Mouse (Mus musculus) embryo, embryonic 11.5 days (tissue): ENCODE measurements around the gene Rexo1.
A peak's percentile ranks its signal among the peaks of the same experiment; 100 is the strongest.

Experiments
- DNase-seq: peaks from one replicate; pipeline ENCODE4 v3.0.0-alpha.2; 2012; ENCODE audit warnings: low read depth, low spot score

Gene Rexo1

GRCm38 (mm10) chr10:80584642-80585552 lies 23.5 kb upstream of the Rexo1 start:
- DNase-seq = no peak

GRCm38 (mm10) chr10:80584045-80584488 lies 22.7 kb upstream of the Rexo1 start:
- DNase-seq = no peak

DNA sequence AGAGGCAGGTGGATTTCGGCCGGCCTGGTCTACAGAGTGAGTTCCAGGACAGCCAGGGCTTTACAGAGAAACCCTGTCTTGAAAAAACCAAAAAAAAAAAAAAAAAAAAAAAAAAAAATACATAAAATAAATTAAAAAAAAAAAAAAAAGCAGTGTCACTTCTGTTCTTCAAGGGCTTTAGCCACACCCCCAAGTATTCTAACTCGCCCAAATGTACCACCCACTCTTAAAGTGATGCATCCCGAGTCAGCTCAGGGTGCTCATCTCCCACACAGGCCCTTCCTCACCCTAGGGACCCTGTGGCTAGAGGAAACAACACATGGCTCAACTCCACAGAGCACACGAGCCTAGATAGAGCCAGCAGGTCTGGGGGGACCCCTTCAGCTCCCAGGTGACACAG lies 21.7 kb upstream of the Rexo1 start:
- no peak for DNase-seq

GRCm38 (mm10) chr10:80578911-80579310 lies 17.6 kb upstream of the Rexo1 start:
- no peak for DNase-seq

DNA sequence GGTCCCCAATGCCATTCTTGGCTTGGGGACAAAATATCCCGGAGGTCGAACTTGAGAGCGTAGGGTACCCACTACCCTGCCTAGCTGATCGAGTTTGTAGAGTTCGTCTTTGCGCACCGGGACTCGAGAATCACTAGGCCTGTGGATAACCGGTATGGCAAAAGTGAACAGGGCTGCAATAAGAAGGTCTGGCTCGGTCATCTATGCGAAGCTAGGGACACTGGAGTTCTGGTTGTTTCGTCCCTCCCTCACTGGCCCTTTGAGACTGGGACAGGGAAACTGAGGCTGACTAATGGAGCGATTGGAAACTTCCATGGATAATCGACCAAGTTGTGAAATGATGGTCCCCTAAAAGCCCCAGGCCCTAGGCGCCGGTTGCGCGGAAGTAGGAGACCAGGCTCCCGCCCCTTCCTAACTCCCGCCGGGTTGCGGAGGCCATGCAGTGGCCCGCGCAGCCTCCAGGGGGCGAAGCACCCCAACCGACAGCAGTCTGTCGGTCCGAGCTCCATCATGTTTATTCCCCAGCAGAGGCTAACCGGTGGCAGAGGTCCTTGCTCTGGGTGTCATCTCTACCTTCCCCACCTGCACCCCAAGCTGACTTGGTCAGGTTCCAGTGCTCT lies 16.9 kb upstream of the Rexo1 start:
- peak; percentile 69 for DNase-seq

DNA sequence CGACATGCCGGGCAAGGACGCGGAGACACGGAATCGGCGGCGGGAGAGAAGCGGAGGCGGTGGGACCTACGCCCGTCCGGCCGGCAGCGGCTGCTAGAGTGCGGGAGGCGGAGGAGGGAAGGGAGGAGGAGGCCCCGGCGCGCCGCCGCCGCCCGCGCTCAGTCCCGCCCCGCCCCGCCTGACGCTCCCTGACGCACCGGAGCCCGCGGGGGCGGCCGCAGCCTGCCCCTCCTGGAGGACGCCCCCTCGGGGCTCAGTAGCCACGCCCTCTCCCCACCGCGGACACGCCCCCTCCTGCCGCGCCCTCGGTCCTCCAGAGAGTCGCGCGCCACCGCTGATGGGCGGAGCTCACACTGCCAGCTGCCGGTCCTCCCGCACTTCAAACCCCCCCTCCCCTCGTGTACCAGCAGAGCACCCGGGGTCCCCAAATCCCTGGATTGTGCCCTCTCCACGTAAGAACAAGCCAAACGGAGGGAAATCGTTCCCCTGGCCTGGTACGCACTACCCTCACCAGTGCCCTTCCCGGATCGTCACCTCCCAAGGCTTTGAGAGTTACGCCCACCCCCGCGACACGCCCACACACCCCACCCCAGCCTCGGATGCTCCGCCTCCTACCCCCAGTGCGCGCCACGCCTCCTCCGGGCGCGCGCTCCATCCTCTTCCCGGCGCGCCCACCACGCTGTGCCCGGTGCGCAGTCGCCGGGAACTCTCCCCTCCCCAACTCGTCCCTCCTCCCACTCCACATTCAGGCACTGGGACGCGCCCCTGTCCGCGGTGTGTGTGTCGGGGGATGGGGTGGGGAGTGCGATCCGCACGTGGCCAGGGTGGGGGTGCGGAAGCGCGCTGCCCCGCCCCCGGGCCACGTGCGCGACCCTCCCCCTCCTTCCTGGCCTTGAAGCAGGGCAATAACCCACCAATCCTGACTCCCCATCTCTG lies 16.1 kb upstream of the Rexo1 start, which contains the start of gene Klf16:
Klf16 (minus strand) TSS at position 127 of the 936 bp plus-strand sequence.
- peak; percentile 91 for DNase-seq

DNA sequence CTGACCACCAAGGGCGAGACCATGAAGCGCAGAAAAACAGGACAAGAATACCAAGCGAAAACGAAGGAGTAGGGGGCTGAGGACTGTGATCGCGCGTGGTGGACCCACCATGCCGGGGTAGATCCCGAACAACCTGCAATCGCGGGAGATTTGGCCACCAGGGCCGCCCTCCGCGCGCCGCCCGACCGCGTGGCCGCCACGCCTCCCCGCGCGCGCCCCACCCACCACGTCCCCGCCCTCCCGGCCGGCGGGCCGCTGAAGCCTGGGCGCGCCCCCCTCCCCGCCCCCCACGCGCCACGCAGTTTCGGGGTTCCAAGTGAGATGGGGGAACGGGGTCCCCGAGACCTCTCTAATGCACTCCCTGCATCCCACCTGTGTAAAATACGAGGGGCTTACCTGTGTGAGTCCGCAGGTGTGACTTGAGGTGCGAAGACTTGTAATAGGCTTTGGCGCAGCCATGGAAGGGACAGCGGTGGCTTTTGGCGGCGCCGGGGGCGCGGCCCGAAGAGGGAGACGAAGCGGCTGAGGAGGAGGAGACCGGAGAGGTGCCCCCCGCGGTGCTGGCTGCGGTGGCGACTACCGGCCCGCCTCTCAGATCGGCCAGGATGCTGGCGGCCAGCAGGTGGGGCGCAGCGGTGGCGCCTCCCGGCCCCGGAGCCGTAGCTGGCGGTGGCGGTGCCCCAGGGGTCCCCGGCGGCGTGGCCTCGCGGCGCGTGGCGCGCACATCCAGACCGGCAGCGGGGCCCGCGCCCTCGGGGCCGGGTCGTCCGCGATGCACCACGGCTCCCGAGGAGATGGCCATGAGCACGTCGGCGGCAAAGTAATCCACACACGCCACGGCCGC lies 15.2 kb upstream of the Rexo1 start:
- no peak for DNase-seq

DNA sequence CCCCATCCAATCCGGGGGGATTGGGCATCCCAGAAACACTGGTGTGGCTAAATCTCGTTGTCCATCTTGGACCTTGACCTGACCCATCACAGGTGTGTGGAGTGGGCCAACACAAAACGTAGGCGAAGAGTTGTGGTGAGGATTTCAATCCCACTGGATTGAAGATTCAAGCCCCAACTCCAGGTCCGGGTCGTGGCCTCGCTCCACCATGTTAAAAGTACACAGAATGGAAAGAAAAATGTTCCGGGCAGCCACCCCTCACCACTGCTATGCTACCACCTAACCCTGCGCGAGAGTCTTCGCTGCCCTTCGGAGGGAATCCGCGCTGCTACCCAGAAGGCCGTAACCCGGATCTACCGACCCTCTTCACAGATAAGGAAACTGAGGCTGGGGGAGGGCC lies 14.6 kb upstream of the Rexo1 start:
- no peak for DNase-seq

GRCm38 (mm10) chr10:80574896-80575295 lies 13.5 kb upstream of the Rexo1 start:
- no peak for DNase-seq

- DNase-seq = no peak
Measured at GRCm38 (mm10) chr10:80573944-80574343, 12.6 kb upstream of the Rexo1 start.

DNA sequence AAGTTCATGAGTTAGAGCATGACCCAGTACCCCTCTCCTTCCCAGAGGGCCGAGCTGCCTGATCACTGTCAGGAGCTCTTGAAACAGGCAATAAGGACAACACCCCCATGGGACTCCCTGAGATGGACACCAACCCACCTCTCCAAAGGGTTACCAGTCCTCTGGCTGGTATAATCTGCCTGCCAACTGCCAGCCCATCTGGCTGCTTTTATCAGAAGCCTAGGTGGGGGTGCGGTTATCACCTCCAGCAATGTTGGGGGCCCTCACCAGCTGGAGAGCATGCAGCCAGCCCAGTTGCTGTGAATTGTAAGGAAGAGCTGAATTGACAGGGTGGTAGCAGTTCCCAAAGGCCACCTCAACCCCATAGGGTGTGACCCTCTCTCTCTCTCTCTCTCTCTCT lies 11.1 kb upstream of the Rexo1 start:
- no peak for DNase-seq

GRCm38 (mm10) chr10:80570871-80571836 lies 9.8 kb upstream of the Rexo1 start:
- DNase-seq = no peak

GRCm38 (mm10) chr10:80570419-80570818 lies 9.1 kb upstream of the Rexo1 start:
- no peak for DNase-seq

DNA sequence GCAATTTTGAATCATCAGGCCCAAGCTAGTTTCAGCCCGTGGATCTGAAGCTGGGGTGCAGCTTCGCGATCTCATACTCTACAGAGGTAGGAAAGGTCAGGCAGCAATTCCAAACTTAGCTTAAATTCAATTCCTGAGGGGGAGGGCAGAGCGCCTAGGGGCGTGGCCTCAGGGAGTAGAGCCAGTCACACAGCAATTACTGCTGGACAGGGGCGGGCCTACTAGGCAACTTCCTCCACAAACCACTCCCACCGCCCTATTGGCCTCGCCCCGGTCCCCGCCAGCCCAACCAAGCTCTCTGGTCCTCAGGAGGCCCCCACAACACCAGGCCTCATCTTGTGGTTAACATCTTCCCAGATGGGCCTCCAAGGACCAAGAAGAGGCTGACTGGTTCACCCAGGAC lies 8.3 kb upstream of the Rexo1 start:
- no peak for DNase-seq

- DNase-seq = no peak
Measured at GRCm38 (mm10) chr10:80568876-80569275, 7.5 kb upstream of the Rexo1 start.

GRCm38 (mm10) chr10:80566375-80567092 lies 5.2 kb upstream of the Rexo1 start:
- DNase-seq = peak; percentile 70

GRCm38 (mm10) chr10:80560621-80561020 lies 739 bp downstream of the Rexo1 start:
- DNase-seq = no peak

GRCm38 (mm10) chr10:80559431-80559830 lies 1.9 kb downstream of the Rexo1 start:
- no peak for DNase-seq

- no peak for DNase-seq
Measured at GRCm38 (mm10) chr10:80557346-80557965, 3.9 kb downstream of the Rexo1 start.
